Mouse (Mus musculus): ENCODE results near the gene Actn1.

DNA sequence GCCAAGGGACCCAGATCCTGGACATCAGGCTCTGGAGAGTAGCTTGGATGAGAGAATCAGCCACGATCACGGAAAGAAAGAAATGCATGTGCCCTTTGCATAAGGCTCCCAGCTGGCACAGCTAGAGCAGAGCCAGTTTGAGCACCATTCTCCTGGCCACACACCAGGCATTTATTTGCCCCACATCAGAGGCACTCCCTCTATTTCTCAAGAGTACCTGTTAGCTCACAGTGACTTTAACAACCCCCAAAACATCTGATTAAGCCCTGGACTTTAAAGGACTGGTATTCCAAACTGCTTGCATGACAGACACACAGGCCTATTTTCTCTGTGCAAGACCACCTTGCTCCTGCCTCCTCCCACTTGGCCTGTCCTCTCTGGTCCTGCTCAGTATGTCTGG lies 78.3 kb downstream of the Actn1 start:
- no peak for TF ChIP-seq CTCF (IDR thresholded peaks at IDR 0.05; ENCODE audit: low read depth)
- TF ChIP-seq EP300 (IDR thresholded peaks at IDR 0.05; ENCODE audit: low read depth), result no peak

All from heart, postnatal 0 days (tissue).